Mouse (Mus musculus): ENCODE measurements around the gene Entpd1. TPM values are rescaled to one million over a fixed set of nuclear protein-coding genes. Genes with fewer than 3 reads are reported as not detected.
A peak's percentile ranks its signal among the peaks of the same experiment; 100 is the strongest.

Entpd1 gene
- polyA plus RNA-seq, 1 experiment from 2014 or later, result 6.5 TPM

- ATAC-seq (replicated peaks; ENCODE audit: low FRiP score), result no peak
- Histone ChIP-seq H3K9me3 (replicated peaks) (no peaks in the 10 kb centered on the region), H3K27ac (0 out of 2 replicates have a peak overlapping the region, but pooled peaks have one; percentile 45), H3K4me2 (no peak overlapping the region), H3K4me1 (no peaks in the 10 kb centered on the region), H3K36me3 (no peaks in the 10 kb centered on the region), H3K9ac (no peak overlapping the region), H3K27me3 (no peaks in the 10 kb centered on the region), H3K4me3 (replicated peaks) (no peak overlapping the region)
- 69% methylated on average over 7 of the region's 7 CpGs for WGBS
Measured at GRCm38 (mm10) chr19:40630606-40631005, 18.4 kb downstream of the Entpd1 start.

DNA sequence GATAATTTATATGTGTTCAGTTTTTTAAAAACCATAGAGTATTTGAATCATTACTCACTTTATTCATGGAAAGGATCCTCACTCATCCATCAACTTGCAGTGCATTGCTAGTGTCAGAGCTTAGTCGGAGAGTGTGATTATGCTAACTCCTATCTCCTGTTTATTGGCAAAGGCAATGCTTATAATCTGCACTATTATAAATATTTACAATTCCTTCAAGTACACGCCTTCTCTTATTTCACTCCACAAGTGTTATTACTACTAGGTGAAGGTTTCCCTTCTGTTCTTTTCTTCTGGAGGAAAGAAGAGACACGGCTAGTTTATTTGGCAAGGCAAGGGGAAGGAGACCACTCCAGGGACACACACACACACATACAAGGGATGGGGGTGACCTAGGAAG is 20.0 kb downstream of the Entpd1 start:
- Histone ChIP-seq H3K9me3 (replicated peaks) (no peaks in the 10 kb centered on the region), H3K4me2 (no peak overlapping the region), H3K27ac (no peak overlapping the region), H3K4me3 (replicated peaks) (no peak overlapping the region), H3K9ac (no peak overlapping the region), H3K36me3 (no peaks in the 10 kb centered on the region), H3K4me1 (no peaks in the 10 kb centered on the region), H3K27me3 (no peaks in the 10 kb centered on the region)
- ATAC-seq (replicated peaks; ENCODE audit: low FRiP score), result no peak
- 66% methylated on average over 3 of the region's 3 CpGs for WGBS

- Histone ChIP-seq H3K9me3 (replicated peaks) (no peaks in the 10 kb centered on the region), H3K27me3 (no peaks in the 10 kb centered on the region), H3K4me3 (replicated peaks) (no peak overlapping the region), H3K4me1 (no peaks in the 10 kb centered on the region), H3K9ac (no peak overlapping the region), H3K27ac (no peak overlapping the region), H3K4me2 (no peak overlapping the region), H3K36me3 (no peaks in the 10 kb centered on the region)
- WGBS, result 73% methylated on average over 5 of the region's 5 CpGs
- no peak for ATAC-seq (replicated peaks; ENCODE audit: low FRiP score)
Measured at GRCm38 (mm10) chr19:40632668-40633067, 20.5 kb downstream of the Entpd1 start.

DNA sequence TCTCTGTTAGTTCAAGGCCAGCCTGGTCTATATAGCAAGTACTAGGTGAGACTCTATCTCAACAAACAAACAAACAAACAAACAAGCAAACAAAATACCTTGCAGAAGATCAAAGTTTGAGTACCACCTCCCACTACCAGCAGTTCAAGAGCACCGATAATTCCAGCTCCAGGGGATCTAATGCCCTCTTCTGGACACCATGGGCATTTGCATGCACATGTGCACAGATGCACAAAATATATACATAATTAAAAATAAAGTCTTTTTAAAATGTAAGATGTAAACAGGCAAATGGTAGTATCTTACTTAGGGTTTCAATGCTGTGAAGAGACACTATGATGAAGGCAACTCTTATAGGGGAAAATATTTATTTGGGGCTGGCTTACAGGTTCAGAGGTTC is 21.0 kb downstream of the Entpd1 start:
- H3K4me2 ChIP-seq, result no peak overlapping the region
- H3K4me3 ChIP-seq (replicated peaks), result no peak overlapping the region
- no peak for ATAC-seq (replicated peaks; ENCODE audit: low FRiP score)
- 76% methylated on average over 1 of the region's 1 CpGs for WGBS
- no peaks in the 10 kb centered on the region for H3K27me3 ChIP-seq
- no peaks in the 10 kb centered on the region for H3K9me3 ChIP-seq (replicated peaks)
- no peak overlapping the region for H3K27ac ChIP-seq
- H3K4me1 ChIP-seq, result no peaks in the 10 kb centered on the region
- no peaks in the 10 kb centered on the region for H3K36me3 ChIP-seq
- H3K9ac ChIP-seq, result no peak overlapping the region

DNA sequence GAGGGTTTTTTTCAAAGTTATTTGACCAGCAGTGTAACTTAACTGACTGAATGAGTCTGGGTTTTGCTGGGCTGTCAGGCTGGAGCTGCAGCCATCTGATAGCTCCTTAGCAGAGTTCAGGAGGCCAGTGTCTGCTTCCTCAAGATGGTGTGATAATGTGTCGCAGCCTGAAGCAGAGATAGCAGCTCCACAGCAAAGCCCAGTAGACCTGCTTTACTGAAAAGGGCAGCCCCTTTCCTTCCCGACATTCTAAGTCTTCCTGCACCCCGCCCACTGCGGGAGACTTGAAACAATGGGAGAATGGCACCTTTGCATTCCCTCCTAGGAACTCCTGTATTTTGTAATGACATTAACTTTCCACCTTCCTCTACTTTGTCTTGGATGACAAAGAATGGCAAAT is 24.9 kb downstream of the Entpd1 start:
- Histone ChIP-seq H3K27ac (peak overlapping the region; percentile 55), H3K9me3 (replicated peaks) (no peaks in the 10 kb centered on the region), H3K4me3 (replicated peaks) (no peak overlapping the region), H3K4me2 (no peak overlapping the region), H3K9ac (no peak overlapping the region), H3K4me1 (no peaks in the 10 kb centered on the region), H3K27me3 (no peaks in the 10 kb centered on the region), H3K36me3 (no peaks in the 10 kb centered on the region)
- 0 out of 2 replicates have a peak, but pooled peaks have one; percentile 25 for ATAC-seq (replicated peaks; ENCODE audit: low FRiP score)
- WGBS, result 51% methylated on average over 4 of the region's 4 CpGs

DNA sequence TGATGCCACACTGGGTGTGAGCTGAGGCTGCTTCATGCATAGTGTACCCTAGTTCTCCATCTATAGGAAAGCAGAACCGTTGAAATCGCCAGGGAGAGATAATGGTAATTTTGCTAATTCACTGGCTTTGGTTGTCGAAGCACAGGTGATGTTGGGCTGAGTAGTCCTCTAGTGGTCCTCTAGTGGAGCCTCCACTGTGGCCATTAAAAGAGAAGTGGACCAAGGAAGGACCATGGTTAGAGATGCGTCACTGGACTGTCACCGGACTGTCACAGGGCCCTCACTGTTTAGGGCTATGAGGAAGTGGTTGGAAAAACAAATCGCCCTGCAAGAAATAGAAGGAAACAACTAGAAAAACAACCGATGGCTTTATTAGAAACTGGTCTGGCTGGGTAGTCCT is 25.4 kb downstream of the Entpd1 start:
- H3K27ac ChIP-seq, result peak overlapping the region; percentile 55
- WGBS, result 81% methylated on average over 7 of the region's 7 CpGs
- no peak overlapping the region for H3K4me3 ChIP-seq (replicated peaks)
- ATAC-seq (replicated peaks; ENCODE audit: low FRiP score), result no peak
- H3K4me1 ChIP-seq, result no peaks in the 10 kb centered on the region
- H3K36me3 ChIP-seq, result no peaks in the 10 kb centered on the region
- H3K4me2 ChIP-seq, result no peak overlapping the region
- no peak overlapping the region for H3K9ac ChIP-seq
- H3K27me3 ChIP-seq, result no peaks in the 10 kb centered on the region
- no peaks in the 10 kb centered on the region for H3K9me3 ChIP-seq (replicated peaks)

GRCm38 (mm10) chr19:40638582-40638981 is 26.4 kb downstream of the Entpd1 start:
- no peak overlapping the region for H3K4me3 ChIP-seq (replicated peaks)
- no peak overlapping the region for H3K27ac ChIP-seq
- WGBS, result 91% methylated on average over 5 of the region's 5 CpGs
- ATAC-seq (replicated peaks; ENCODE audit: low FRiP score), result no peak
- no peaks in the 10 kb centered on the region for H3K27me3 ChIP-seq
- H3K9me3 ChIP-seq (replicated peaks), result no peaks in the 10 kb centered on the region
- H3K4me2 ChIP-seq, result no peak overlapping the region
- H3K4me1 ChIP-seq, result no peaks in the 10 kb centered on the region
- no peak overlapping the region for H3K9ac ChIP-seq
- H3K36me3 ChIP-seq, result no peaks in the 10 kb centered on the region

DNA sequence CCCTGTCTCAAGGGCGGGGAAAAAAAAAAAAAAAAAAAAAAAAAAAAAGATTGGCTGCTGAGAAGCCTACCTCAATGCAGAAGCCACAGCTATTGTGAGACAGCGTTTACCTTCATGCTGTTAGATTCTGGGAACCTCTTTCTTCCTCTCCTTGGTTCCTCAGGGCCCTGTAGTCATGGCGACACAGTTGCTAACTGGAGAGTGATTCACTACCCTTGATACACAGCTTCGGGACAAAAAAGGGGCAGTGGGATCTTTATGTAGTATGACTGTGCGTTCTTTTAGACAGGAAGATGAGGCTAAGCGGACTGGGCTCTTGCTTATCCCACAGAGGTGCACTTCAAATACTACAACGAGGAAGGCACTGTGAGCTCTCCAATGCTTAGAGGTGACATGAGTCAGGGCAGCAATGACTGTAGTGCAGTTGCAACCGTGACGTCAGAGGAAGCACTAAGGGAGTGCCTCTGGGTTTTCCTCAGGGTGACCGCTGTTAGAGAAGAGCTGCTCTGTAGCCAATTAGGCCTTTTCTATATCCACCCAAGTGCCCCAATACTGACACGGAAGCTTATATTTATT is 27.7 kb downstream of the Entpd1 start:
- 82% methylated on average over 11 of the region's 11 CpGs for WGBS
- Histone ChIP-seq H3K4me3 (replicated peaks) (no peak overlapping the region), H3K27me3 (no peaks in the 10 kb centered on the region), H3K27ac (no peak overlapping the region), H3K4me2 (no peak overlapping the region), H3K4me1 (no peaks in the 10 kb centered on the region), H3K9me3 (replicated peaks) (no peaks in the 10 kb centered on the region), H3K36me3 (no peaks in the 10 kb centered on the region), H3K9ac (no peak overlapping the region)
- no peak for ATAC-seq (replicated peaks; ENCODE audit: low FRiP score)

- Histone ChIP-seq H3K4me2 (no peak overlapping the region), H3K4me3 (replicated peaks) (no peak overlapping the region), H3K27me3 (no peaks in the 10 kb centered on the region), H3K36me3 (no peaks in the 10 kb centered on the region), H3K27ac (no peak overlapping the region), H3K9me3 (replicated peaks) (no peaks in the 10 kb centered on the region), H3K4me1 (no peaks in the 10 kb centered on the region), H3K9ac (no peak overlapping the region)
- WGBS, result 83% methylated on average over 2 of the region's 2 CpGs
- no peak for ATAC-seq (replicated peaks; ENCODE audit: low FRiP score)
Measured at GRCm38 (mm10) chr19:40640799-40641198, 28.6 kb downstream of the Entpd1 start.

DNA sequence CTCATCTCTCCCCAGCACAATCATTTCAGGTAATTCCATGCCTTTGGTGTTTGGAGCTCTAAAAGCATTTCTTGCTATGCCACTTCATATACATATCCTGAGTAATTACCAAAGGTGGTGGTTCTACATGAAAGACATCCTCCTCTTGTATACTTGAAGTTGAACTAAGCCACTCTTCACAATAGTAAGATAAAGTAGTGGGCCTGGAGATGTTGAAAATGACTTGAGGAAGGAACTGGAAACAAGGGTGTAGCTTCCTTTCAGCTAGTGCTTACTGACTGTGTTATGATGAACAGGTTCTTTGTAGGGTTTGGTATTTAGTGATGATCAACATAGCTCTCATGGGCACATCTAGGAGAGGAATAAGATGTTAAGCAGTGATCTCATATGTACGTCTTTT is 31.7 kb downstream of the Entpd1 start:
- Histone ChIP-seq H3K4me1 (peaks cover 14% of the 10 kb centered on the region), H3K27ac (no peak overlapping the region), H3K27me3 (no peaks in the 10 kb centered on the region), H3K9me3 (replicated peaks) (no peaks in the 10 kb centered on the region), H3K36me3 (no peaks in the 10 kb centered on the region), H3K9ac (no peak overlapping the region), H3K4me3 (replicated peaks) (no peak overlapping the region), H3K4me2 (no peak overlapping the region)
- 94% methylated on average over 1 of the region's 1 CpGs for WGBS
- no peak for ATAC-seq (replicated peaks; ENCODE audit: low FRiP score)

- no peak overlapping the region for H3K4me2 ChIP-seq
- no peaks in the 10 kb centered on the region for H3K9me3 ChIP-seq (replicated peaks)
- H3K36me3 ChIP-seq, result no peaks in the 10 kb centered on the region
- peaks cover 14% of the 10 kb centered on the region for H3K4me1 ChIP-seq
- no peak overlapping the region for H3K4me3 ChIP-seq (replicated peaks)
- ATAC-seq (replicated peaks; ENCODE audit: low FRiP score), result no peak
- no peak overlapping the region for H3K27ac ChIP-seq
- WGBS, result 26% methylated on average over 6 of the region's 6 CpGs
- H3K9ac ChIP-seq, result no peak overlapping the region
- H3K27me3 ChIP-seq, result no peaks in the 10 kb centered on the region
Measured at GRCm38 (mm10) chr19:40646379-40646778, 34.2 kb downstream of the Entpd1 start.

GRCm38 (mm10) chr19:40647319-40648158 is 35.4 kb downstream of the Entpd1 start:
- H3K4me2 ChIP-seq, result no peak overlapping the region
- H3K27ac ChIP-seq, result peak overlapping the region; percentile 70
- ATAC-seq (replicated peaks; ENCODE audit: low FRiP score), result 0 out of 2 replicates have a peak, but pooled peaks have one; percentile 43

More at GRCm38 (mm10) chr19:40647319-40648158, 35.4 kb downstream of the Entpd1 start:
- H3K36me3 ChIP-seq, result no peaks in the 10 kb centered on the region
- H3K4me1 ChIP-seq, result peaks cover 14% of the 10 kb centered on the region
- WGBS, result 52% methylated on average over 9 of the region's 9 CpGs
- no peaks in the 10 kb centered on the region for H3K9me3 ChIP-seq (replicated peaks)
- H3K27me3 ChIP-seq, result no peaks in the 10 kb centered on the region
- H3K4me3 ChIP-seq (replicated peaks), result no peak overlapping the region
- no peak overlapping the region for H3K9ac ChIP-seq

Measured in kidney, embryonic 15.5 days (tissue).